Mouse (Mus musculus): ENCODE measurements around the gene Endod1.

- no peak for TF ChIP-seq ZNF384 (IDR thresholded peaks at IDR 0.05; ENCODE audit: low read depth, low read length)
- TF ChIP-seq HCFC1 (IDR thresholded peaks at IDR 0.05; ENCODE audit: borderline replicate concordance, insufficient read depth, low read length) = no peak
Observed at GRCm38 (mm10) chr9:14385665-14386064, 4.4 kb upstream of the Endod1 start.
